8 mouse cellular contexts compared by ENCODE assay signal in the genomic region with DNA sequence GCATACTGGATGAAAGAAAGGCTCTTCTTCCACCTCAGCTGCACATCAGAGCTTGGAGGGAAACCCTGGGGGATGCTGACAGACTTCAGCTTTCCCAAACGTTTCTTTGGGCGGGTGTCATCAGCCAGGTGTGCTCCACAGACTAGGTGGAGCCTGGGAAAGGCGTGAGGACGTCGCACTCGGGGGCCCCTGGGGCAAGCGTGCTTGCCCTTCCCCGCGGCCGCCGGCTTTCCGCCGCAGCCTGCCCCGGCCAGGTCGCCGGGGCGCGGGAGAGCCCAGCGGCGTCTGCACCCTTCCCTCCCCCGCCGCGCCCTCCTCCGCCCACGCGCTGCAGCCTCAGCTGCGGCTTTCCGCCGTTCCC. TPM values are rescaled to one million over a fixed set of nuclear protein-coding genes. Genes with fewer than 3 reads are reported as not detected.
A peak's percentile ranks its signal among the peaks of the same experiment; 100 is the strongest.
DNase-seq lines count a peak whose midpoint lies in the region; ATAC-seq and TF ChIP-seq lines count a peak whose summit lies in the region.

No protein-coding gene starts in this region.

- H3K27me3 ChIP-seq in hindbrain, embryonic 14.5 days (ENCODE audit: control insufficient read depth, insufficient read depth, low read length), result no peaks in the 10 kb centered on the region
- no peaks in the 10 kb centered on the region for H3K27me3 ChIP-seq in midbrain, embryonic 13.5 days

- intact Hi-C loops in left cerebral cortex, adult 2 months (cut with DNase I), result loop anchor here (1.0 kb wide), 2 partner anchors 21 to 143 kb away; partner anchors contain the start of gene Tcf12
- intact Hi-C loops in left cerebral cortex, postnatal 36 days (cut with DNase I), result loop anchor here (1.0 to 10.0 kb wide), 3 partner anchors 21 to 142 kb away; partner anchors contain the start of genes Tcf12 and Zfp280d

- 0% methylated on average over 22 of the region's 29 CpGs for WGBS in hindbrain, embryonic 14.5 days
- under 1% methylated on average over 29 of the region's 29 CpGs for WGBS in midbrain, embryonic 13.5 days

- H3K36me3 ChIP-seq in hindbrain, embryonic 14.5 days (replicated peaks; ENCODE audit: control insufficient read depth, insufficient read depth), result no peaks in the 10 kb centered on the region
- no peaks in the 10 kb centered on the region for H3K36me3 ChIP-seq in midbrain, embryonic 13.5 days

- H3K27ac ChIP-seq in left cerebral cortex, adult 2 months, result peak overlapping the region; percentile 94
- peak overlapping the region; percentile 76 for H3K27ac ChIP-seq in brown adipose tissue, adult 24 weeks (replicated peaks; ENCODE audit: low read depth, low read length)
- H3K27ac ChIP-seq in hindbrain, embryonic 14.5 days, result peak overlapping the region; percentile 94
- peak overlapping the region; percentile 94 for H3K27ac ChIP-seq in midbrain, embryonic 13.5 days

- peak overlapping the region; percentile 87 for H3K9ac ChIP-seq in hindbrain, embryonic 14.5 days
- H3K9ac ChIP-seq in midbrain, embryonic 13.5 days (replicated peaks), result peak overlapping the region; percentile 87

- DNase-seq in left cerebral cortex, adult 2 months (ENCODE audit: extremely low spot score in 1 of 2, low spot score in 2 of 2), result no peak
- DNase-seq in left cerebral cortex, postnatal 36 days (ENCODE audit: low spot score in 2 of 2), result no peak
- DNase-seq in hindbrain, embryonic 14.5 days (ENCODE audit: low spot score), result no peak
- no peak for DNase-seq in cerebellum, postnatal 10 days
- DNase-seq in layer of hippocampus, adult 18-20 months (ENCODE audit: low spot score in 2 of 2), result no peak
- no peak for DNase-seq in cerebellum, adult 9-11 months

- ATAC-seq in hindbrain, embryonic 14.5 days (ENCODE audit: low FRiP score), result no peak
- no peak for ATAC-seq in midbrain, embryonic 13.5 days

- peak overlapping the region; percentile 70 for H3K4me3 ChIP-seq in left cerebral cortex, adult 2 months
- H3K4me3 ChIP-seq in brown adipose tissue, adult 24 weeks (ENCODE audit: insufficient read depth, low read depth, low read length), result peak overlapping the region; percentile 78
- peak overlapping the region; percentile 75 for H3K4me3 ChIP-seq in hindbrain, embryonic 14.5 days (replicated peaks; ENCODE audit: low read length)
- H3K4me3 ChIP-seq in midbrain, embryonic 13.5 days (replicated peaks), result peak overlapping the region; percentile 71

- no peaks in the 10 kb centered on the region; the same call in 1 of the 2 replicates for H3K4me1 ChIP-seq in brown adipose tissue, adult 24 weeks (ENCODE audit: control insufficient read depth, insufficient read depth, insufficient read length, low read length)
- H3K4me1 ChIP-seq in hindbrain, embryonic 14.5 days (replicated peaks; ENCODE audit: control insufficient read depth, insufficient read depth, low read length), result 0 out of 2 replicates have a peak, but pooled peaks cover 7% of the 10 kb centered on the region
- peaks cover 15% of the 10 kb centered on the region for H3K4me1 ChIP-seq in midbrain, embryonic 13.5 days (replicated peaks)

- H3K4me2 ChIP-seq in hindbrain, embryonic 14.5 days (replicated peaks), result peak overlapping the region; percentile 66
- peak overlapping the region; percentile 91 for H3K4me2 ChIP-seq in midbrain, embryonic 13.5 days (replicated peaks)

- H3K9me3 ChIP-seq in hindbrain, embryonic 14.5 days (ENCODE audit: control insufficient read depth, low read length), result no peaks in the 10 kb centered on the region
- no peaks in the 10 kb centered on the region for H3K9me3 ChIP-seq in midbrain, embryonic 13.5 days

- no peak for TF ChIP-seq CTCF in left cerebral cortex, adult 2 months (IDR thresholded peaks at IDR 0.05)

RNA-seq across cellular contexts. Expression of gene Tcf12, which starts 21.0 kb away (rescaled TPM):
- total RNA-seq in left cerebral cortex, adult 2 months (2021), result 10 to 100 TPM; 38.9 to 48.0 TPM
- 10 to 100 TPM; 43.8 to 48.6 TPM for total RNA-seq in left cerebral cortex, postnatal 36 days (2021)
- polyA plus RNA-seq in brown adipose tissue, adult 24 weeks (2012; ENCODE audit: insufficient read depth, insufficient read length, missing spikeins), result 27.0 and 32.8 TPM in 2 replicates
- polyA plus RNA-seq in hindbrain, embryonic 14.5 days (2014; fragmentation: Nextera tagmentation; extraction: Ambion mirVana), result 83.0 and 94.8 TPM in 2 replicates
- polyA plus RNA-seq in midbrain, embryonic 13.5 days (2015; fragmentation: Nextera tagmentation; extraction: Ambion mirVana), result 116 and 140 TPM in 2 replicates
- 10 to 100 TPM; 54.7 to 57.8 TPM for total RNA-seq in layer of hippocampus, adult 18-20 months (2021)
